Mouse (Mus musculus) thymus, postnatal 14 days (tissue): Measurements from ENCODE around the gene Gngt1.

ENCODE experiments used
- DNase-seq: peaks from one replicate; pipeline ENCODE4 v3.0.0; 2021

The Gngt1 gene

GRCm38 (mm10) chr6:3993492-3993891 is at the start of gene Gngt1:
Gene Gngt1, plus strand, starts transcription at chr6:3993792.
- no peak for DNase-seq

- no peak for DNase-seq
Observed at GRCm38 (mm10) chr6:3954969-3955368, 38.6 kb upstream of the Gngt1 start.

DNA sequence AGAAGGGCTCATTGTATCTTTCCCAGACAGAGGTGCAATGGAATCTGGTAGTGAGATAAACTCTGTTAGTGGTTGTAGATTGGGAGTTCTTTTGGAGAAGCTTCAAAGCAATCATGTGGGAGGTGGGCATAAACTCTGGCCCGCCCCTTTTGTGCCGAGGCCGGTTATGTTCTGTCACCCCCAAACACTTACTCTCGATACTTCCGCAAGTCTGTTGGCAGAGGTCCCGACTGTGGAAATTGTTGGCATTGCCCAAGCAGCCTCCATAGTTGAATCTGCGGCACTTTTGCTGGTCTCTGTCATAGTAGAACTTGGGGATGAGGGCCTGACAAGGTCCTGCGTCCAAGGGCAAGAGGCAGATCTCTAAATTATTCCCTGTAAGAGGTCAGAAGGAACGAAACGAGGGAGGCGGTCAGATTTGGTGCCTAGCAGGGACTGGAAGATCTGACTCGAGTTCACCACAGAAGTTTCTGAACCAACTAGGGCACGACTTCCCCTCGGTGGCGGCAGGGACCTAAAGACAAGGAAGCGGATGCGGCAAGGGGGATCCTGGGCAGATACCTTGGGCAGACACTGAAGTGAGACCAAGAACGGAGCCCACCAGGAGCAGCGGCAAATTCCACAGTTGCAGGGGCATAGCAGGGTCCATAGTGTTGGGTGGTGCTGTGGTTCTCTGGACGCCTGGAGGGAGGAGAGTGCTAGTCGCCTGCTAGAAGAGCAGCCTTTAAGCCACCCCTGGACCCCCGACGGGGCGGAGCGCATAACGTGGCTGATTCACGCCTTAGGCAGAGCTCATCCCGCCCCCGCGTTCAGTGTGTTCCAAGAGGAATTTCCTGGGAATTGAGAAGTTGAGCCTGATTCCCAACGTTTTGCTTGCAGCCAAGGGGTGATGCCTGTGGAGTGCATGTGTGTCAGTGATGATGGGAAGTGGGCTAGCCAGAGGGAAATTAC is 25.6 kb upstream of the Gngt1 start:
- DNase-seq: no peak

GRCm38 (mm10) chr6:3973679-3974078 is 19.9 kb upstream of the Gngt1 start:
- no peak for DNase-seq

GRCm38 (mm10) chr6:3982661-3983284 is 10.8 kb upstream of the Gngt1 start:
- no peak for DNase-seq

- no peak for DNase-seq
Observed at GRCm38 (mm10) chr6:3988750-3989149, 4.8 kb upstream of the Gngt1 start, which contains the start of gene Tfpi2. Gene Tfpi2, minus strand, starts transcription at chr6:3988919.

DNA sequence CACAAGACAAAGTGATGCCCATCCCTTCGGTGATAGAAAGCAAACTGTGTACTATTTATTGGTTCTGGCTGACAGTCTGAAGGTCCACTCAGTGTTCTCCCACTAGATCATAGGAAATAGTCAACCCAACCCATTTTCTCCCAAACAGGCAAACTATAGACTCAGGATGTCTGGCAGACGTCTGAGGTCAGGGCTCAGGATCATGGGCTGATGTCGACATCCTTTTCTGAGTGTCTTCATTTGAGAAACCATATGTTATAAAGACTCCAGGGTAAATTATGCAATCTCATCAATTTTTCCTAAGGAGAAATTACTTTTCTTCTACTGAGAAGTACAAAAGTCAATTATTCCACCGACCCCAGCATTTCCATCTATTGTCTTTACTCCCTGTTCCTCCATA is 4.5 kb downstream of the Gngt1 start:
- DNase-seq: no peak

DNA sequence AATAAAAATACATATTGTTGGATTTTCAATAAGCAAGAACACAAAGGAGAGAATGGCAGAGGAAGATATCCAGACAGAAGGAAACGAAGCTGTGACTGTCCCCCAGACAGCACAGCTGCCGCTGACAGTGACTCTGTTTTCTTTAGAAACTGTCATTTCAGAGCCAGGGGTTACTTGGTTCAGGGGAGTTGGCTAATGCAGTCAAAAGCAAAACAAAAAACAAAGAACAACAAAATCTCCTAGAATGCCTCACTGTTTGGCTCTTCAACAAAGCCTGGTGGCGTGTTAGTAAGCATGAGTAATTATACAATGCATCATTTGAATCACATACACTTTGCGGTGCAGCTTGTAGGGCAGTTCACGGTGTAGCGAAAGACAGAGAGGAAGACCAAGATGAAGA is 5.7 kb downstream of the Gngt1 start:
- DNase-seq: no peak

DNA sequence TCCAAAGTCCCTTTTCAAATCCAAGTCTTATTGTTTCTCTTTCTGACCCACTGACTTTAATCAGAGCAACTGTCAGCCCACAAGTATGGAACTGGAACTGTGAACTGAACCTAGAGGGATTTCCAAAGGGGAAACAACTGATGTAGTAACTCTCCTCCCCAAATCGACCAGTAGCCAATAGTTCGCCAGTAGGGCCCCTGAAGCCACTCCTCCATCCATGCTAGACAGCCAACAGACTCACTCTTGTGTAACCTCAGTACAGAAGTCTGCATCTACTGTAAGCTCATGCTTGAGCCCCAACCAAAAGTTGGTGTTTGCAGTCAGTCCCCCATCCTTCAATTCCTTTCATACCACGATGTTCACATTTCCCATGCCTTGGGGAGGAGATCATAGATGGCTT is 7.1 kb downstream of the Gngt1 start:
- no peak for DNase-seq

- DNase-seq: no peak
Observed at GRCm38 (mm10) chr6:4003445-4003844, 9.9 kb downstream of the Gngt1 start.

DNA sequence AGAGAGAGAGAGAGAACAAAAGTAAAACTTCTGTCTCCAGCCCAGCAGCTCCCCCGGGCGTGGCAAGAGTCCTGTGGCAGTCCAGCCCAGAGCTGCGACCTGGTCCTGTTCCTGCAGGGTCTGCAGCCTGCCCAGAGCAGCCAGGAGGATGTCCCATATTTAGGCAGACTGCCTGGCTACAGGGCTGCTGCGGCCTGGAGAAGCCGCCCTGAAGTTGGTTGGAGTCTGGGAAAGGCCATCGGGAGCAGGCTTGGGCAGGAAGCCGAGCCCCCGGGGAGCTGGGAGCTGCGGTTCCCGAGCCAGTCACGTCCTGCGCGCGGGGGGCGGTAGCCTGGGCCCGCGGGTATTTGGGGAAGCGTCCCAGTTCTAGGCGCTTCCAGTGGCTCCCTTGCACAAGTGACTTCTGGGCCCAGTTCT is 10.3 kb downstream of the Gngt1 start, which contains the start of gene Gng11:
Gene Gng11 (plus strand): TSS at position 15 of the 417 bp plus-strand sequence.
- DNase-seq: no peak

DNA sequence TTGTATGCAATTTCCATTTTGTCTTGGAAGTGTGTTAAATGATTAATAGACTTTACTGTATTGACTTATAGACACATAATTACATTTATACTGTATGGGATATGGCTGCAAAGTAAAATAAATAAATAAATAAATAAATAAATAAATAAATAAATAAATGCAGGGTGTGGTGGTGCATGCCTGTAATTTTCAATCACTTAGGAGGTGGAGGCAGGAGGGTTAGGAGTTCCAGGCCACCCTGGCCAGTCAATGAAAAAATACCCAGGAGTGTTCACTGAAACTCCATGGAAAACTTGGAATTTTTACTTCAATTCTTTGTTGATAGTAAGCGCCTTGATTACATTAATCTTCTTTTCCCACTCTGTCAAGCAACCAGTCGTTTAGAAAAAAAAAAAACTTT is 11.2 kb downstream of the Gngt1 start:
- no peak for DNase-seq

DNA sequence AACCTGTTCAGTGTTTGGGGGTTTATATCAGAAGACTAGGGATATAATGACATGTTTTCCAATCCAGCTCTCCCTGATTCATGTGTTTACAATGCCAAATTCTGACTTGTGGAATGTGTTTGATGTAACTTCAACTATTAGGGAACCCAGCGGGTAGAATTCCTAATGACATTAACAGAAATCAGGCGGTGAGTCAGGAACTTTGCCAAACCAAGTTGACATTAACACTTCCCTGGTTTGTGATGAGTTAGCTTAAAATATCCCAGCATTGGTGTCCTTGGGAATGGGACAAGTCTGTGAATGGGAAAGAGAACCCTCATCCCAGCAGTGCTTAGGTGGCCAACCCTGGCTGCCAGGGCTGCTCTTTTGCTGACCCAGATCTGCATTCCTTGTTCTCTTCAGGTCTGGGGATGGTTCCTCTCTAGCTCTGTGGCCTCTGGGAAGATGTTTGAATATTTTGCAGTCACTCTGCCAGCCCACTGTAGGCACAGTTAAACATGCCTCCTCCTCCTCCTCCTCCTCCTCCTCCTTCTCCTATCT is 15.0 kb downstream of the Gngt1 start:
- no peak for DNase-seq

- DNase-seq: no peak
Observed at GRCm38 (mm10) chr6:4009548-4009947, 16.0 kb downstream of the Gngt1 start.

DNA sequence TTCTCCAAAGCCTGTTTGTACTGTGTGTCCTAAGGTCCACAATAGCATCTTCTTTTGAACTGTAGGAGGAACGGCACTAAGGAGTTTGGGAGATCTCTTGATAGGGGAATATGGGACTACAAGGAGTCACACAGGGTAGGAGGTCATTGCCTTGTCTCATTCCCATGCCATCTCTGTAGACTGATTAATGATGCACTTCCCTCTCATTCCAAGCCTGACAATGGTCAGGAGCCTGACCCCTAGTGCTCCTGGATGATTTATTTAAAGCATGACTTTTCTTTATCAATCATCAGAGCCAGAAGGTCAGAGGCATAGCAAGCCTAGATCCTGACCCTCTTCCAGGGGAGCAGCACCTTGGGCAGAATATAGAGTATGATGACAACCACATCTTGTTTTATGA is 29.1 kb downstream of the Gngt1 start:
- DNase-seq: no peak

- DNase-seq: no peak
Observed at GRCm38 (mm10) chr6:4026367-4026766, 32.8 kb downstream of the Gngt1 start.

DNA sequence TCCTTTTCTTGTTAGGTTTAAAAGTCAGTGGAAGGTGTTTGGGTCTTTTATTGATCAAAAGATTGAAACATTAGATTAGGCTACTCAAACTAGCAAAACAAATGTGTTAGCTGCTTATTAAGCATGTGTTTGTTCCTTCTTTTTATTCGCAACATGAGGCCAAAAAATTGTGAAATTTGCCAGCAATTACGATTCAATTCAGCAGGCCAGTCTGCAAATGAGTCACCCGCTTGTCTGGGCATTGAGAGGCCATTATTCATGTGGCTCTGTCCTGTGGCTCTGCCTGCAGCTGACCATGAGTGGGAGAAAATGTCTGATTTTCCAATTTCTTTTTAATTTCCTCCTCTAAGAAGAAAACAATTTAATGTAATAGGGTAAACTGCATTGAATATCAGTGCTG is 37.4 kb downstream of the Gngt1 start:
- DNase-seq: no peak

DNA sequence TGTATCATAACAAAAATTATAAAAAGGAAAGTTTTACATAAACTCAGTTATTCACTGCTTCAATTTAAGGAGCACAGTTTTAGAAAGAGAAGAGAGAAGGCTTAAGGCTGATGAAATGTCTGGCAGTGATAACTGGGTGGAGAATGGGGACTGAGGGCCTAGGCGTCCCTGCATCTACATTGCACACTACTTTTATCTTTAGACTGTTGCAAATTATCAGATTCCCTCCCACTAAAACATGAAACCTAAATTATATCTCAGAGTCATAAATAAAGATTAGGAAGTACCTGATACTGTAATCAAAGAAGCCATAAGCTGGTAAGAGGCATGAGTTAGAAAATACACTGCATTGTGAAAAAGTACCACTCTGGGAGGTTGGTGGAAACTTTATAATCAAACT is 48.2 kb downstream of the Gngt1 start:
- DNase-seq: no peak
